Comparison of ENCODE assay signal across 7 mouse cellular contexts in genomic region chr3:127791595-127792561, GRCm38 (mm10). TPM values are rescaled to one million over a fixed set of nuclear protein-coding genes. Genes with fewer than 3 reads are reported as not detected.
DNase-seq lines count a peak whose midpoint lies in the region; ATAC-seq and TF ChIP-seq lines count a peak whose summit lies in the region.

No protein-coding gene starts in this region.

- no peaks in the 10 kb centered on the region for H3K9me3 ChIP-seq in midbrain, embryonic 10.5 days (replicated peaks)
- H3K9me3 ChIP-seq in midbrain, embryonic 16.5 days (replicated peaks; ENCODE audit: control insufficient read depth, low read length, poor library complexity, severe bottlenecking) = no peaks in the 10 kb centered on the region
- no peaks in the 10 kb centered on the region for H3K9me3 ChIP-seq in liver, postnatal 0 days (ENCODE audit: low read length)
- no peaks in the 10 kb centered on the region for H3K9me3 ChIP-seq in stomach, postnatal 0 days (ENCODE audit: control insufficient read depth, low read length)

- no peak for TF ChIP-seq CTCF in liver, postnatal 0 days (IDR thresholded peaks at IDR 0.05; ENCODE audit: low read depth)
- TF ChIP-seq CTCF in stomach, postnatal 0 days (IDR thresholded peaks at IDR 0.05; ENCODE audit: low read depth) = no peak
- TF ChIP-seq CTCF in cerebellum, adult 2 months (IDR thresholded peaks at IDR 0.05; ENCODE audit: borderline replicate concordance, insufficient read depth, low read depth, low read length) = no peak

- no peak for DNase-seq in midbrain, embryonic 10.5 days (ENCODE audit: low spot score)
- peak; percentile 26 for DNase-seq in liver, postnatal 0 days
- no peak for DNase-seq in stomach, postnatal 0 days (ENCODE audit: low spot score)
- DNase-seq in cerebellum, adult 2 months = no peak

- H3K4me2 ChIP-seq in midbrain, embryonic 16.5 days (ENCODE audit: low read length) = no peak overlapping the region; the same call in 1 of the 2 replicates
- peak overlapping the region; percentile 98 for H3K4me2 ChIP-seq in liver, postnatal 0 days (ENCODE audit: low read depth, low read length)
- peak overlapping the region; percentile 97 for H3K4me2 ChIP-seq in stomach, postnatal 0 days (replicated peaks; ENCODE audit: low read depth)

- H3K36me3 ChIP-seq in midbrain, embryonic 10.5 days = no peaks in the 10 kb centered on the region
- H3K36me3 ChIP-seq in midbrain, embryonic 16.5 days (ENCODE audit: control insufficient read depth, insufficient read depth, low read length) = no peaks in the 10 kb centered on the region
- H3K36me3 ChIP-seq in liver, postnatal 0 days (replicated peaks; ENCODE audit: insufficient read depth, low read length) = peaks cover 11% of the 10 kb centered on the region; the same call in 1 of the 2 replicates
- no peaks in the 10 kb centered on the region for H3K36me3 ChIP-seq in stomach, postnatal 0 days (ENCODE audit: control insufficient read depth, insufficient read depth, low read length)

- ATAC-seq in midbrain, embryonic 16.5 days = no peak
- ATAC-seq in erythroid progenitor cell, adult 5-6 weeks (replicated peaks; ENCODE audit: low FRiP score, poor library complexity, severe bottlenecking) = peak; percentile 84
- peak; percentile 76 for ATAC-seq in liver, postnatal 0 days
- ATAC-seq in stomach, postnatal 0 days (ENCODE audit: low FRiP score, low TSS enrichment) = no peak
- ATAC-seq in CD4-positive, CD25-positive, alpha-beta regulatory T cell, adult 4 months = no peak

- no peak overlapping the region for H3K27ac ChIP-seq in midbrain, embryonic 10.5 days (replicated peaks)
- no peak overlapping the region for H3K27ac ChIP-seq in midbrain, embryonic 16.5 days (ENCODE audit: low read length)
- H3K27ac ChIP-seq in liver, postnatal 0 days (ENCODE audit: low read depth) = peak overlapping the region; percentile 89
- H3K27ac ChIP-seq in stomach, postnatal 0 days (replicated peaks) = no peak overlapping the region
- no peak overlapping the region for H3K27ac ChIP-seq in cerebellum, adult 2 months (ENCODE audit: insufficient read depth, low read length)

- H3K9ac ChIP-seq in midbrain, embryonic 16.5 days (ENCODE audit: low read depth, low read length) = no peak overlapping the region
- H3K9ac ChIP-seq in liver, postnatal 0 days (replicated peaks) = peak overlapping the region; percentile 79
- H3K9ac ChIP-seq in stomach, postnatal 0 days (ENCODE audit: low read length) = no peak overlapping the region

- H3K4me3 ChIP-seq in midbrain, embryonic 10.5 days = peak overlapping the region; percentile 70
- H3K4me3 ChIP-seq in midbrain, embryonic 16.5 days (ENCODE audit: low read depth, low read length) = no peak overlapping the region
- H3K4me3 ChIP-seq in liver, postnatal 0 days (ENCODE audit: low read depth, low read length) = peak overlapping the region; percentile 79
- H3K4me3 ChIP-seq in stomach, postnatal 0 days (ENCODE audit: low read depth, low read length) = 0 out of 2 replicates have a peak overlapping the region, but pooled peaks have one; percentile 62
- H3K4me3 ChIP-seq in cerebellum, adult 2 months (replicated peaks; ENCODE audit: insufficient read depth, low read depth, low read length) = no peak overlapping the region

- no peak for TF ChIP-seq POLR2A in cerebellum, adult 2 months (IDR thresholded peaks at IDR 0.05; ENCODE audit: borderline replicate concordance, insufficient read depth, low read length)

- WGBS in midbrain, embryonic 10.5 days = 68% methylated on average over 4 of the region's 4 CpGs
- WGBS in midbrain, embryonic 16.5 days = 68% methylated on average over 4 of the region's 4 CpGs
- 27% methylated on average over 4 of the region's 4 CpGs for WGBS in liver, postnatal 0 days (ENCODE audit: insufficient replicate concordance)
- 58% methylated on average over 4 of the region's 4 CpGs for WGBS in stomach, postnatal 0 days
- 75% methylated on average over 4 of the region's 4 CpGs for WGBS in cerebellum, adult 2 months

- peak; percentile 93 for TF ChIP-seq EP300 in liver, postnatal 0 days (IDR thresholded peaks at IDR 0.05; ENCODE audit: low read depth)
- TF ChIP-seq EP300 in stomach, postnatal 0 days (optimal IDR thresholded peaks at IDR 0.05) = no peak

- peaks cover 26% of the 10 kb centered on the region for H3K4me1 ChIP-seq in midbrain, embryonic 10.5 days
- peaks cover 11% of the 10 kb centered on the region for H3K4me1 ChIP-seq in midbrain, embryonic 16.5 days (ENCODE audit: control insufficient read depth, insufficient read depth, low read length)
- peaks cover 17% of the 10 kb centered on the region for H3K4me1 ChIP-seq in liver, postnatal 0 days (ENCODE audit: insufficient read depth)
- H3K4me1 ChIP-seq in stomach, postnatal 0 days (replicated peaks; ENCODE audit: control insufficient read depth, insufficient read depth) = peaks cover 3% of the 10 kb centered on the region
- H3K4me1 ChIP-seq in cerebellum, adult 2 months (ENCODE audit: control insufficient read depth, insufficient read depth, low read length) = no peaks in the 10 kb centered on the region

- peaks cover 62% of the 10 kb centered on the region for H3K27me3 ChIP-seq in midbrain, embryonic 10.5 days (ENCODE audit: low read depth, poor library complexity, severe bottlenecking)
- H3K27me3 ChIP-seq in midbrain, embryonic 16.5 days (ENCODE audit: control insufficient read depth, insufficient read depth, low read depth, low read length) = peaks cover 17% of the 10 kb centered on the region
- H3K27me3 ChIP-seq in liver, postnatal 0 days (ENCODE audit: insufficient read depth, low read length) = no peaks in the 10 kb centered on the region
- H3K27me3 ChIP-seq in stomach, postnatal 0 days (ENCODE audit: control insufficient read depth, insufficient read depth, low read length) = no peaks in the 10 kb centered on the region
- H3K27me3 ChIP-seq in cerebellum, adult 2 months (ENCODE audit: control insufficient read depth, insufficient read depth, low read length) = 0 out of 2 replicates have a peak, but pooled peaks cover 1% of the 10 kb centered on the region

RNA-seq across cellular contexts. Expression of gene Tifa, which starts 2.3 kb away (rescaled TPM):
- polyA plus RNA-seq in midbrain, embryonic 10.5 days (2016; fragmentation: Nextera tagmentation; extraction: Ambion mirVana) = 2.1 and 3.0 TPM in 2 replicates
- 3.1 and 3.8 TPM in 2 replicates for polyA plus RNA-seq in midbrain, embryonic 16.5 days (2015; fragmentation: Nextera tagmentation; extraction: Ambion mirVana)
- 80.1 and 82.9 TPM in 2 replicates for total RNA-seq in erythroid progenitor cell, adult 5-6 weeks (2015; ENCODE audit: low replicate concordance)
- 73.2 and 82.3 TPM in 2 replicates for total RNA-seq in erythroid progenitor cell, adult 5-6 weeks (2017; ENCODE audit: low replicate concordance)
- polyA plus RNA-seq in liver, postnatal 0 days (2015; fragmentation: Nextera tagmentation; extraction: Ambion mirVana) = 20.2 and 21.2 TPM in 2 replicates
- polyA plus RNA-seq in stomach, postnatal 0 days (2015; fragmentation: Nextera tagmentation; extraction: Ambion mirVana) = 7.6 and 7.7 TPM in 2 replicates
- polyA plus RNA-seq in cerebellum, adult 2 months (2012; rRNA removed) = 3.9 and 4.3 TPM in 2 replicates
- polyA plus RNA-seq in CD4-positive, CD25-positive, alpha-beta regulatory T cell, adult 4 months (2017; shearing (Covaris generic)) = under 1 TPM in 1 of 2 experiments, not detected in 1; 0.38 TPM

RNA-seq across cellular contexts. Expression of gene Alpk1, which starts 11.6 kb away (rescaled TPM):
- polyA plus RNA-seq in midbrain, embryonic 10.5 days (2016; fragmentation: Nextera tagmentation; extraction: Ambion mirVana) = 0.95 and 0.98 TPM in 2 replicates
- polyA plus RNA-seq in midbrain, embryonic 16.5 days (2015; fragmentation: Nextera tagmentation; extraction: Ambion mirVana) = 0.38 and 0.73 TPM in 2 replicates
- 2.5 and 10.5 TPM in 2 replicates for total RNA-seq in erythroid progenitor cell, adult 5-6 weeks (2015; ENCODE audit: low replicate concordance)
- total RNA-seq in erythroid progenitor cell, adult 5-6 weeks (2017; ENCODE audit: low replicate concordance) = 1.2 and 2.1 TPM in 2 replicates
- polyA plus RNA-seq in liver, postnatal 0 days (2015; fragmentation: Nextera tagmentation; extraction: Ambion mirVana) = 0.25 and 0.39 TPM in 2 replicates
- 1.2 and 1.5 TPM in 2 replicates for polyA plus RNA-seq in stomach, postnatal 0 days (2015; fragmentation: Nextera tagmentation; extraction: Ambion mirVana)
- 1.8 and 2.0 TPM in 2 replicates for polyA plus RNA-seq in cerebellum, adult 2 months (2012; rRNA removed)
- polyA plus RNA-seq in CD4-positive, CD25-positive, alpha-beta regulatory T cell, adult 4 months (2017; shearing (Covaris generic)) = 1 to 10 TPM in 1 of 2 experiments, under 1 TPM in 1; 0.70 to 1.9 TPM

RNA-seq across cellular contexts. Expression of gene Ap1ar, which starts 45.4 kb away (rescaled TPM):
- 54.6 and 54.8 TPM in 2 replicates for polyA plus RNA-seq in midbrain, embryonic 10.5 days (2016; fragmentation: Nextera tagmentation; extraction: Ambion mirVana)
- polyA plus RNA-seq in midbrain, embryonic 16.5 days (2015; fragmentation: Nextera tagmentation; extraction: Ambion mirVana) = 90.2 and 92.1 TPM in 2 replicates
- 48.6 and 63.1 TPM in 2 replicates for total RNA-seq in erythroid progenitor cell, adult 5-6 weeks (2015; ENCODE audit: low replicate concordance)
- 33.2 and 45.6 TPM in 2 replicates for total RNA-seq in erythroid progenitor cell, adult 5-6 weeks (2017; ENCODE audit: low replicate concordance)
- polyA plus RNA-seq in liver, postnatal 0 days (2015; fragmentation: Nextera tagmentation; extraction: Ambion mirVana) = 11.1 and 12.9 TPM in 2 replicates
- 32.2 and 39.0 TPM in 2 replicates for polyA plus RNA-seq in stomach, postnatal 0 days (2015; fragmentation: Nextera tagmentation; extraction: Ambion mirVana)
- 49.8 and 52.8 TPM in 2 replicates for polyA plus RNA-seq in cerebellum, adult 2 months (2012; rRNA removed)
- polyA plus RNA-seq in CD4-positive, CD25-positive, alpha-beta regulatory T cell, adult 4 months (2017; shearing (Covaris generic)) = 10 to 100 TPM; 22.0 to 42.2 TPM

Comparison
In these comparisons a context has a peak if more than half of its experiments do, and no peak if none do; other contexts are left out.
1. H3K4me3 ChIP-seq: peak in midbrain, embryonic 10.5 days (single experiment), liver, postnatal 0 days (single experiment) and stomach, postnatal 0 days (single experiment); none in midbrain, embryonic 16.5 days (single experiment) and cerebellum, adult 2 months (single experiment).
2. ATAC-seq: peak in erythroid progenitor cell, adult 5-6 weeks (single experiment) and liver, postnatal 0 days (single experiment); none in midbrain, embryonic 16.5 days (single experiment), stomach, postnatal 0 days (single experiment) and CD4-positive, CD25-positive, alpha-beta regulatory T cell, adult 4 months (single experiment).